Mouse (Mus musculus) small intestine, adult 2 months (tissue): Measurements from ENCODE around the gene Mtus2.

Source experiments
- CTCF ChIP-seq: fragments of 200-500 bp; IDR thresholded peaks from 2 replicates; pipeline ENCODE4 v1.5.1; 2012; ENCODE audit warnings: low read depth, mild to moderate bottlenecking, control low read depth, inconsistent platforms, low read length, moderate library complexity, mixed read lengths; ENCODE audit not compliant: insufficient replicate concordance, insufficient read length; ENCODE audit errors: extremely low read depth
- POLR2A ChIP-seq: fragments of 200-500 bp; IDR thresholded peaks from 2 replicates; pipeline ENCODE4 v1.6.1; 2012; ENCODE audit warnings: low read depth, mild to moderate bottlenecking, control low read depth, inconsistent platforms, low read length, moderate library complexity

DNA sequence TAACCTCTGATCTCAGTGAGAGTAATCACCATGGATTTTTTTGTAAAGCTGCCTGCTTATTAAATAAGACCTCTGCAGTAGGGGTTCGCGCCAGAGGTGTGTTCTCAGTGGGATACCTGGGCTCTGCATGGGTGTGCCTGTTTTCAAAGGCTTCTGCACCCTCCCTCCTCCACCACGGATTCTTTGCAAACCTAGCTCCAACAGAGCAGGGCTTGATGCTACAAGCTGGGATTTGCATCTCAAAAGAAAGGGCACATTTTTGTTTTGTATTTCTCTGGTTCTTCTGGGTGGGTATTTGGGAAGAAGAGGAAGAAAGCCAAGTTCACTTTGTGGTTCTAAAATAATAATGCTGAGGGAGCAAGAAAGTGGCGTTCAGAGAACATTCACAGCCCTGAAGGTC, 48.1 kb downstream of the Mtus2 start:
- TF ChIP-seq CTCF (no peak), POLR2A (no peak)
